Mouse (Mus musculus) MEL (cell line): ENCODE data around the gene Nova2. TPM values are rescaled to one million over a fixed set of nuclear protein-coding genes. Genes with fewer than 3 reads are reported as not detected.

Experiments
- DNase-seq: peaks from one replicate; pipeline ENCODE4 v3.0.0; 2011; ENCODE audit warnings: low read depth, low spot score
- H3K27ac ChIP-seq: 2 replicates; pipeline ENCODE4 v1.5.1; 2012; ENCODE audit warnings: low read depth, mild to moderate bottlenecking, control low read depth, low read length, moderate library complexity; ENCODE audit not compliant: control insufficient read depth
- H3K27me3 ChIP-seq, 2 experiments: fragments of 150-350 bp in 1 of 2; sonication (generic) in 1 of 2; 2 replicates each; pipeline ENCODE4 v1.6.1; 2012; ENCODE audit warnings: low read length in 2 of 2, mild to moderate bottlenecking in 2 of 2, improper control_type of control experiment in 1 of 2, moderate library complexity in 1 of 2; ENCODE audit not compliant: insufficient read depth in 2 of 2, control insufficient read depth in 1 of 2
- H3K36me3 ChIP-seq, 2 experiments: 2 replicates each; pipeline ENCODE4 v1.6.1; 2012 to 2014; ENCODE audit warnings: low read length in 2 of 2, improper control_type of control experiment in 1 of 2, inconsistent platforms in 1 of 2, mild to moderate bottlenecking in 1 of 2; ENCODE audit not compliant: insufficient read depth in 2 of 2, control insufficient read depth in 1 of 2
- H3K4me1 ChIP-seq, 2 experiments: fragments of 150-350 bp in 1 of 2; sonication (generic) in 1 of 2; 2 replicates each; pipeline ENCODE4 v1.6.1; 2012; ENCODE audit warnings: low read length in 2 of 2, improper control_type of control experiment in 1 of 2, mild to moderate bottlenecking in 1 of 2; ENCODE audit not compliant: insufficient read depth in 2 of 2, control insufficient read depth in 1 of 2
- H3K4me3 ChIP-seq, 2 experiments: fragments of 150-350 bp in 1 of 2; sonication (generic) in 1 of 2; 2 replicates each; pipeline ENCODE4 v1.5.1; 2012; ENCODE audit warnings: low read depth in 2 of 2, low read length in 2 of 2, mild to moderate bottlenecking in 2 of 2, moderate library complexity in 2 of 2, control low read depth in 1 of 2, improper control_type of control experiment in 1 of 2; ENCODE audit not compliant: control insufficient read depth in 1 of 2, insufficient read depth in 1 of 2
- H3K79me2 ChIP-seq: 2 replicates; pipeline ENCODE4 v1.6.1; 2012; ENCODE audit warnings: mild to moderate bottlenecking, low read length, moderate library complexity; ENCODE audit not compliant: control insufficient read depth, poor library complexity, insufficient read depth
- H3K9ac ChIP-seq: 2 replicates; pipeline ENCODE4 v1.6.1; 2012; ENCODE audit warnings: low read depth, mild to moderate bottlenecking, control low read depth, low read length, moderate library complexity; ENCODE audit not compliant: control insufficient read depth, poor library complexity, severe bottlenecking
- H3K9me3 ChIP-seq: fragments of 150-350 bp; sonication (generic); replicated peaks from 2 replicates; pipeline ENCODE4 v1.6.1; 2012; ENCODE audit warnings: mild to moderate bottlenecking, low read length, improper control_type of control experiment, moderate library complexity; ENCODE audit not compliant: insufficient read depth
- BHLHE40 ChIP-seq: IDR thresholded peaks from 2 replicates; pipeline ENCODE4 v1.6.1; 2012; ENCODE audit warnings: low read depth, mild to moderate bottlenecking, inconsistent platforms, low read length, improper control_type of control experiment, borderline replicate concordance
- CTCF ChIP-seq, 3 experiments: IDR thresholded peaks in 2 of 3; conservative IDR thresholded peaks in 1 of 3; 2 replicates each; pipeline ENCODE4 v1.5.1; 2011 to 2012; ENCODE audit warnings: low read length in 3 of 3, low read depth in 2 of 3, mild to moderate bottlenecking in 2 of 3, improper control_type of control experiment in 1 of 3, inconsistent platforms in 1 of 3, mixed read lengths in 1 of 3, moderate library complexity in 1 of 3; ENCODE audit not compliant: control insufficient read depth in 1 of 3, insufficient read depth in 1 of 3, poor library complexity in 1 of 3, severe bottlenecking in 1 of 3
- ELF1 ChIP-seq: IDR thresholded peaks from 2 replicates; pipeline ENCODE4 v1.6.1; 2014; ENCODE audit warnings: low read depth, mild to moderate bottlenecking, inconsistent platforms, low read length, improper control_type of control experiment, moderate library complexity
- ETS1 ChIP-seq: IDR thresholded peaks from 2 replicates; pipeline ENCODE4 v1.6.1; 2012; ENCODE audit warnings: low read depth, mild to moderate bottlenecking, inconsistent platforms, low read length, improper control_type of control experiment, moderate library complexity
- GABPA ChIP-seq: IDR thresholded peaks from 2 replicates; pipeline ENCODE4 v1.6.1; 2012; ENCODE audit warnings: low read depth, mild to moderate bottlenecking, inconsistent platforms, low read length, improper control_type of control experiment, moderate library complexity
- GATA1 ChIP-seq: IDR thresholded peaks from 2 replicates; pipeline ENCODE4 v1.6.1; 2011; ENCODE audit warnings: low read depth, low read length, improper control_type of control experiment
- HCFC1 ChIP-seq: IDR thresholded peaks from 2 replicates; pipeline ENCODE4 v1.6.1; 2012; ENCODE audit warnings: low read depth, mild to moderate bottlenecking, inconsistent platforms, low read length, improper control_type of control experiment, moderate library complexity
- MEF2A ChIP-seq: IDR thresholded peaks from 2 replicates; pipeline ENCODE4 v1.6.1; 2014; ENCODE audit warnings: low read depth, mild to moderate bottlenecking, inconsistent platforms, low read length, improper control_type of control experiment; ENCODE audit not compliant: poor library complexity, insufficient replicate concordance, severe bottlenecking; ENCODE audit errors: extremely low read depth
- MXI1 ChIP-seq: IDR thresholded peaks from 2 replicates; pipeline ENCODE4 v1.6.1; 2011; ENCODE audit warnings: mild to moderate bottlenecking, low read depth, low read length, improper control_type of control experiment
- POLR2AphosphoS2 ChIP-seq: IDR thresholded peaks from 2 replicates; pipeline ENCODE4 v1.6.1; 2011; ENCODE audit warnings: low read length, improper control_type of control experiment
- POLR2AphosphoS5 ChIP-seq: IDR thresholded peaks from 2 replicates; pipeline ENCODE4 v1.6.1; 2012; ENCODE audit warnings: low read depth, borderline replicate concordance, mild to moderate bottlenecking, inconsistent platforms, low read length, moderate library complexity, mixed read lengths
- RAD21 ChIP-seq: IDR thresholded peaks from 2 replicates; pipeline ENCODE4 v1.6.1; 2011; ENCODE audit warnings: mild to moderate bottlenecking, low read depth, low read length, improper control_type of control experiment
- RCOR1 ChIP-seq: IDR thresholded peaks from 2 replicates; pipeline ENCODE4 v1.6.1; 2012; ENCODE audit warnings: low read depth, mild to moderate bottlenecking, inconsistent platforms, low read length, improper control_type of control experiment
- SMC3 ChIP-seq: IDR thresholded peaks from 2 replicates; pipeline ENCODE4 v1.6.1; 2011; ENCODE audit warnings: low read depth, low read length, improper control_type of control experiment
- TAL1 ChIP-seq: IDR thresholded peaks from 2 replicates; pipeline ENCODE4 v1.6.1; 2012; ENCODE audit warnings: mild to moderate bottlenecking, inconsistent platforms, low read length, moderate library complexity, mixed read lengths
- TBP ChIP-seq: IDR thresholded peaks from 2 replicates; pipeline ENCODE4 v1.8.0; 2011; ENCODE audit warnings: low read depth, low read length, improper control_type of control experiment
- TCF12 ChIP-seq: IDR thresholded peaks from 2 replicates; pipeline ENCODE4 v1.6.1; 2014; ENCODE audit warnings: low read depth, mild to moderate bottlenecking, inconsistent platforms, low read length, improper control_type of control experiment, moderate library complexity
- UBTF ChIP-seq: IDR thresholded peaks from 2 replicates; pipeline ENCODE4 v1.6.1; 2012; ENCODE audit warnings: low read depth, mild to moderate bottlenecking, inconsistent platforms, low read length, improper control_type of control experiment, moderate library complexity, borderline replicate concordance; ENCODE audit not compliant: insufficient read depth
- USF1 ChIP-seq: IDR thresholded peaks from 2 replicates; pipeline ENCODE4 v1.6.1; 2014; ENCODE audit warnings: low read depth, mild to moderate bottlenecking, inconsistent platforms, low read length, improper control_type of control experiment, moderate library complexity
- USF2 ChIP-seq, 2 experiments: IDR thresholded peaks; 2 replicates each; pipeline ENCODE4 v1.6.1; 2011 to 2012; ENCODE audit warnings: improper control_type of control experiment in 2 of 2, low read length in 2 of 2, borderline replicate concordance in 1 of 2, inconsistent platforms in 1 of 2, low read depth in 1 of 2, mild to moderate bottlenecking in 1 of 2; ENCODE audit not compliant: insufficient read depth in 1 of 2
- ZC3H11A ChIP-seq: IDR thresholded peaks from 2 replicates; pipeline ENCODE4 v1.6.1; 2012; ENCODE audit warnings: low read depth, mild to moderate bottlenecking, inconsistent platforms, low read length, improper control_type of control experiment
- ZKSCAN1 ChIP-seq: IDR thresholded peaks from 2 replicates; pipeline ENCODE4 v1.6.1; 2012; ENCODE audit warnings: low read depth, mild to moderate bottlenecking, inconsistent platforms, low read length, improper control_type of control experiment, moderate library complexity
- polyA plus RNA-seq, 2 experiments: library from polyadenylated mRNA; stranded (reverse) in 1 of 2; unstranded in 1 of 2; fragments of >175 nt in 1 of 2; fragments of >200 nt in 1 of 2; gene quantifications; 2 replicates each; pipeline versions ENCODE4 v1.2.1 to v1.2.4; 2012; ENCODE audit warnings: low replicate concordance in 2 of 2, low read depth in 1 of 2; ENCODE audit not compliant: insufficient read length in 2 of 2, insufficient read depth in 1 of 2, missing spikeins in 1 of 2
- total RNA-seq: library from RNA; depleted of rRNA; stranded (reverse); fragments of 300-350 nt; gene quantifications from 2 replicates; pipeline ENCODE4 v1.2.3, GENCODE M21; 2012

Nova2 gene
- total and polyA plus RNA-seq, 3 experiments = 0.04 to 0.22 TPM; not detected in 1

- Histone ChIP-seq H3K4me1 (no peaks in the 10 kb centered on the region; a peak in 2 of 4 replicates), H3K79me2 (no peaks in the 10 kb centered on the region), H3K9me3 (no peaks in the 10 kb centered on the region), H3K4me3 (no peak overlapping the region), H3K36me3 (no peaks in the 10 kb centered on the region), H3K27me3 (no peaks in the 10 kb centered on the region), H3K27ac (no peak overlapping the region), H3K9ac (no peak overlapping the region)
- DNase-seq = no peak
- no peak for TF ChIP-seq ZKSCAN1
- TF ChIP-seq GATA1 = no peak
- no peak for TF ChIP-seq BHLHE40
- no peak for TF ChIP-seq UBTF
- TF ChIP-seq MXI1 = no peak
- TF ChIP-seq GABPA = no peak
- no peak for TF ChIP-seq HCFC1
- no peak for TF ChIP-seq RAD21
- TF ChIP-seq ZC3H11A = no peak
- TF ChIP-seq RCOR1 = no peak
- TF ChIP-seq POLR2AphosphoS5 = no peak
- TF ChIP-seq ELF1 = no peak
- TF ChIP-seq POLR2AphosphoS2 = no peak
- no peak for TF ChIP-seq USF2 (IDR thresholded peaks at IDR 0.05; ENCODE audit: borderline replicate concordance in 1 of 2, insufficient read depth in 1 of 2, low read depth in 1 of 2, low read length in 2 of 2)
- TF ChIP-seq, all 39 proteins: peak for 0
Observed at GRCm38 (mm10) chr7:18886963-18887362, 38.7 kb upstream of the Nova2 start.

DNA sequence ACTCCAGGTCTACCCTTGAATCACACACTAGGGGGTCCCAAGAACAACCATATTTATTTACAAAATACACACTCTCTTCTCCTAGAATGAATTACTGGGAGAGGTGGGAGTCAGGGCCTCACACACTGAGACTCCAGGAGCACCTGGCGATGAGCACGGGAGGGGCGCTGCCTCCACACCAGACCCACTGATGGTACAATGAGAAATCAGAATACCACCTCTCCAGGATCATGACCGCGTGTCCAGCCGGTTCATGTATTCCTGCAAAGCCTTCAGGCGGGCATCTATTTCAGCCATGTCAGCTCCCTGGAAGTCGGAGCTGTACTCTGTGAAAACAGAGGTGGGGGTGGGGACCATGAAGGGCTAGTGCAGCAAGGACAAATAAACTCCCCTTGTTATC is 34.8 kb upstream of the Nova2 start:
- Histone ChIP-seq H3K9me3 (no peaks in the 10 kb centered on the region), H3K27ac (no peak overlapping the region), H3K4me3 (no peak overlapping the region), H3K27me3 (no peaks in the 10 kb centered on the region), H3K79me2 (no peaks in the 10 kb centered on the region), H3K4me1 (peaks cover 0 to 3% of the 10 kb centered on the region in 2 experiments; a peak in 1 of 4 replicates), H3K36me3 (0 out of 4 replicates have a peak, but pooled peaks cover 0 to 2% of the 10 kb centered on the region in 2 experiments), H3K9ac (no peak overlapping the region)
- DNase-seq = no peak
- TF ChIP-seq SMC3 = no peak
- TF ChIP-seq ELF1 = no peak
- no peak for TF ChIP-seq MXI1
- TF ChIP-seq CTCF (IDR thresholded peaks at IDR 0.05 in 2 of 3, conservative IDR thresholded peaks at IDR 0.05 in 1 of 3; ENCODE audit: control insufficient read depth in 1 of 3, insufficient read depth in 1 of 3, low read depth in 2 of 3, low read length in 3 of 3, poor library complexity in 1 of 3, severe bottlenecking in 1 of 3) = no peak
- TF ChIP-seq TCF12 = no peak
- TF ChIP-seq MEF2A = no peak
- no peak for TF ChIP-seq TBP
- TF ChIP-seq POLR2AphosphoS5 = no peak
- no peak for TF ChIP-seq TAL1
- no peak for TF ChIP-seq ETS1
- TF ChIP-seq USF1 = no peak
- no peak for TF ChIP-seq BHLHE40
- TF ChIP-seq POLR2AphosphoS2 = no peak
- no peak for TF ChIP-seq GABPA
